Mouse (Mus musculus) lung, postnatal 10 days (tissue): ENCODE results near the gene H13.
A peak's percentile ranks its signal among the peaks of the same experiment; 100 is the strongest.

Experiments used
- DNase-seq: peaks from one replicate; pipeline ENCODE4 v3.0.0; 2021

The H13 gene

GRCm38 (mm10) chr2:152704256-152704605 is 35.0 kb downstream of the H13 start:
- no peak for DNase-seq

- no peak for DNase-seq
These were observed 35.6 kb downstream of the H13 start for GRCm38 (mm10) chr2:152704811-152705370.

GRCm38 (mm10) chr2:152705993-152706571 is 36.8 kb downstream of the H13 start:
- peak; percentile 92 for DNase-seq

- DNase-seq = no peak
These were observed 37.9 kb downstream of the H13 start for GRCm38 (mm10) chr2:152707186-152707585.

GRCm38 (mm10) chr2:152707627-152708026 is 38.4 kb downstream of the H13 start:
- peak; percentile 98 for DNase-seq

GRCm38 (mm10) chr2:152709066-152709465 is 39.8 kb downstream of the H13 start:
- DNase-seq = no peak

- no peak for DNase-seq
These were observed 47.0 kb downstream of the H13 start for GRCm38 (mm10) chr2:152716241-152716772.

GRCm38 (mm10) chr2:152717652-152718051 is 48.4 kb downstream of the H13 start:
- DNase-seq = no peak

- no peak for DNase-seq
These were observed 48.8 kb downstream of the H13 start for GRCm38 (mm10) chr2:152718076-152718475.

- DNase-seq = peak; percentile 86
These were observed 54.5 kb downstream of the H13 start for GRCm38 (mm10) chr2:152723651-152724331.

- no peak for DNase-seq
These were observed 55.1 kb downstream of the H13 start for GRCm38 (mm10) chr2:152724332-152724723.

- DNase-seq = no peak
These were observed 56.0 kb downstream of the H13 start for GRCm38 (mm10) chr2:152725178-152725750.

GRCm38 (mm10) chr2:152726213-152726612 is 57.0 kb downstream of the H13 start:
- DNase-seq = no peak

- no peak for DNase-seq
These were observed 57.6 kb downstream of the H13 start for GRCm38 (mm10) chr2:152726751-152727335.

- peak; percentile 82 for DNase-seq
These were observed 58.7 kb downstream of the H13 start for GRCm38 (mm10) chr2:152727795-152728510.

- DNase-seq = no peak
These were observed 59.3 kb downstream of the H13 start for GRCm38 (mm10) chr2:152728594-152728993.

GRCm38 (mm10) chr2:152729013-152729635 is 59.9 kb downstream of the H13 start:
- DNase-seq = no peak

GRCm38 (mm10) chr2:152729636-152730020 is 60.4 kb downstream of the H13 start:
- peak; percentile 80 for DNase-seq

GRCm38 (mm10) chr2:152733201-152733600 is 63.9 kb downstream of the H13 start:
- DNase-seq = no peak

- DNase-seq = no peak
These were observed 65.2 kb downstream of the H13 start for GRCm38 (mm10) chr2:152734501-152734900.

- peak; percentile 98 for DNase-seq
These were observed 65.7 kb downstream of the H13 start for GRCm38 (mm10) chr2:152734984-152735383.

- peak; percentile 96 for DNase-seq
These were observed 66.9 kb downstream of the H13 start, which contains the start of gene Id1 for GRCm38 (mm10) chr2:152736090-152736601. TSS of gene Id1 (plus strand) at chr2:152736251.
